Mouse (Mus musculus) brain, embryonic 14.5 days (tissue): Measurements from ENCODE around the gene Sf3b6. TPM values are rescaled to one million over a fixed set of nuclear protein-coding genes. Genes with fewer than 3 reads are reported as not detected.
"Not testable (repeated sequence)": the region's sequence is repeated elsewhere in the genome, so short reads cannot be mapped to it uniquely, and the experiment has no call there.

Experiments used
- DNase-seq: peaks from one replicate; pipeline ENCODE4 v3.0.0-alpha.2; 2011; ENCODE audit warnings: low read depth
- CTCF ChIP-seq: fragments of 200-500 bp; IDR thresholded peaks from 2 replicates; pipeline ENCODE4 v1.5.1; 2012; ENCODE audit warnings: inconsistent platforms, mild to moderate bottlenecking, moderate library complexity, borderline replicate concordance; ENCODE audit not compliant: insufficient read depth, insufficient read length; ENCODE audit errors: extremely low read depth
- POLR2A ChIP-seq: fragments of 200-500 bp; IDR thresholded peaks from 2 replicates; pipeline ENCODE4 v1.6.1; 2012; ENCODE audit warnings: mild to moderate bottlenecking, inconsistent platforms, borderline replicate concordance; ENCODE audit not compliant: poor library complexity, insufficient read depth, insufficient read length, severe bottlenecking; ENCODE audit errors: extremely low read depth
- polyA plus RNA-seq: library from polyadenylated mRNA; depleted of rRNA; stranded (reverse); fragments of >200 nt; gene quantifications from 2 replicates; pipeline ENCODE4 v1.2.3, GENCODE M21; 2012

The Sf3b6 gene
- polyA plus RNA-seq, 1 experiment = 161 TPM

DNA sequence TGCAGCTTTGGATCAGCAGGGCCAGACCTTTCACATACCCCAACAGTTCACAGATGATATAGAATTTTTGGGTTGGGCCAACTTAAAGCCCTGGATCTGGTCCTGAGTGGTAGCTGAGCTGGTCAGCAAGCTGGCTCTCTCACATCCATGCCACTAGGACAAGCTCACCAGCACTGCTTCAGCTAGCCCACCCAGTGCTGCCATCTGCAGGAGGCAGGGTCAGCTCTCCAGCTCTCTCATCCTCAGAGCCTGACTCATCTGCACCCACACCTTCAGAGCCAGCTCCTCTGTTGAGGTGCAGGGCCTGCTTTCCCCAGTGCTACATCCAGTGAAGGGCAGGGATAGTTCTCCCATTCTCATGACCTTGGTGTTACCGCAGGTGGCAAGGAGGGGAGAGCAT lies 23.6 kb upstream of the Sf3b6 start:
- peak; percentile 11 for DNase-seq
- TF ChIP-seq CTCF = peak; percentile 50
- no peak for TF ChIP-seq POLR2A

DNA sequence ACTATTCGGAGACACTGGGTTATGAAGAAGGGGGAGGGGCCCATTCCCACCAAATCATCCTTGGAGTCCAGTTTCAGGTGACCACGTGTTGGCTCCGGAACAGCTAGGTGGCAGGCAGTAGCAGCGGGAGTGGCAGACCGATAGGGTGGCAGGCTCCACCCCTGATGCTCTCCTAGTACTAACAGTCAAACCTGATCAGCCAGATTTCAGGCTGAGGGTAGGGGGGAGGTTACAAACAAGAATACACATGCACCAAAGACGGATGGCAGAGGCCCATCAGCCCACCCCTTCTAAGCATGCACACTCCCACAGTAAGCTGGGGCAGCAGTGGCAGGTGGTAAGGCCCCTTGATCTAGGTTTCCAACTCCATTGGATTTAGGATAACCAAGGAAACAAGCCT lies 19.9 kb upstream of the Sf3b6 start:
- not testable (repeated sequence) for DNase-seq

DNA sequence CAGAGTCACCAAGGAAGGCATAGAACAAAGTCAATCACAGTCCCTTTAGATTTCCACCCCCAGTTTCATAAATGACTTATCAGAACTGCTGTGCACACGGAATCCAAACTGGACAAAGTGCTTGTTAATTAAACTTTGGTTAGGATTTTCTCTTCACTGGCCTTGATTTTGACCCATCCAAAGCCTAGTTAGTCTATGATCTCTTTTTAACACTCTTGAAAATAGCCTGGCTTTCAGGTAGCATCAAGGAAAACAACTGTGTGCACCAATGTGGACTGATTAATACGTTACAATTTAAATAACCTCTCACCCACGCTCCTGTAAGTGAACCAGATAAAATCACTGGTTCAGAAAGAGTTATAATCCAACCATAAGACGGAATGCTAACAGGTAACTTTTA lies 6.3 kb upstream of the Sf3b6 start:
- TF ChIP-seq POLR2A (no peak), CTCF (no peak)

DNA sequence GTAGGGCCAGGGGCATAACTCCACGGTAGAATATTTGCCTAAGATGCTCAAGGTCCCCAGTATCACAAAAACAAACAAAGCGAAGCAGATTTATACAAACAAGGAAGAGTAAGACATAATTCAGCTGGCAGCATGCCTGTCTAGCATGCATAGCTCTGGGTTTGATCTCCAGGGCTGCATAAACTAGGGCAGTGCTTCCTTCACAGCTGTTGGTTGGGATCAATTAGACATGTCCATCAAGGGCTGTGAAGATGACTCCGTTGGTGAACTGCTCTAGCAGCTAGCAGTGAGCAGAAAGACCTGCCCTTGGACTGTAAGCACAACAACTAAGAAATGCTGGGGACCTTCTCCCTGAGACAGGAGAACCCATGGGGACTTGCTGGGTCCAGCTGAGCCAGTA lies 5.6 kb upstream of the Sf3b6 start:
- no peak for DNase-seq
- TF ChIP-seq POLR2A (no peak), CTCF (no peak)

More for the DNA sequence above, 6.3 kb upstream of the Sf3b6 start:
- DNase-seq = no peak

GRCm38 (mm10) chr12:4813636-4814035 lies 3.7 kb upstream of the Sf3b6 start:
- DNase-seq = no peak
- no peak for TF ChIP-seq CTCF
- TF ChIP-seq POLR2A = no peak

DNA sequence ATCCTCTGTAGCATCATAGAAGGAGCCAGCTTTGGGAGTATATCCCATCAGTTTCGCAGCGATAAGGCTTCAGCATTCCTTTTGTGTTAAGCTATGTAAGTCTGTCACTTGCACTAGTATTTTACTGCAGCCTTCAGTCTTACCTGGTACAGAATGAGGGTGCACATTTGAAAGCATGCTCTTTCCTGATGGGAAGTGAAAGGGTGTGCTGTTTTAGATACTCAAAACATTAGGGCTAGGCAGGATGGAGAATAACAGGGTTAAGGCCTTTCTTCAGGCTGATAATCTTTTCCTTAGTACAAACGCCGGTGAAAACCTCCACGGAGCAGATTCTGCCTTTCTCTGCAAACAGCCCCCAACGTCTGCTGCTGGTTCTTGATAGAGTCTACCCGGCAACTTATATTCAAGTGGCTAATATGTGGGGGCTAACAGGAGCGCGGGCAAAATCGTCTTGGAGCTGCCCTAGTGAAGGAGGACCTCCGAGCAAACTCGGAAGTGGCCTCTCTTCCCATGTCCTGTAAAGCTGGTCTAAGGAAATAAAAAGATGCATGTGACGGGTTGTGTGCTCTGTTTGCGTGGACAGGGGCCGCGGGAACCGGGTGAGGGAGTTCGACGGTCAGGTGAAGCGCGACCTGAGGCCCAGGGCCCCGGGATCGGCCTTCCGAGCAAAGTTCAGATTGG lies 524 bp upstream of the Sf3b6 start:
- no peak for DNase-seq
- TF ChIP-seq POLR2A (no peak), CTCF (no peak)

- DNase-seq = no peak
- TF ChIP-seq POLR2A = no peak
- TF ChIP-seq CTCF = no peak
These were observed 9.9 kb downstream of the Sf3b6 start for GRCm38 (mm10) chr12:4827256-4827655.

GRCm38 (mm10) chr12:4836959-4837358 lies 19.6 kb downstream of the Sf3b6 start:
- TF ChIP-seq POLR2A (no peak), CTCF (no peak)
- no peak for DNase-seq

DNA sequence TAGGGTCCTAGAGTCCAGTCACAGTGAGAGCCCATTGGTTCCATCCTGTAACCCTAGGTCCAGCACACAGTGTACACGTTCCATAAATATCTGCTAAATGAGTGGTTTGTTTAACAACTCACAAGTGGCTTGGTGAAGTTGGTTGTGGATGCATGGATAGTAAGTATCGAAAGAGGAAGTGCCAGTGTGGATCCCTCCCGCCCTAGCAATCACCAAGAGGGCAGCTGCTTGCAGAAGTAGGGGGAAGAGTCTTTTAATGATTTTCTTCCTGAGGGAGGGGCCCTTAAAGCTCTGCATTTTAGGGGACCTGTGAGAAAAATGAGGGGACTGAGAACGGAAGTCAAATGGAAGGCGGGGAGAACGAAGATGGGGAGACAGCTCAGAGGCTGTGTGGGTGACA lies 22.7 kb downstream of the Sf3b6 start:
- no peak for DNase-seq
- TF ChIP-seq CTCF = no peak
- no peak for TF ChIP-seq POLR2A

- peak; percentile 19 for DNase-seq
- TF ChIP-seq CTCF (no peak), POLR2A (no peak)
These were observed 23.4 kb downstream of the Sf3b6 start for GRCm38 (mm10) chr12:4840741-4841140.

DNA sequence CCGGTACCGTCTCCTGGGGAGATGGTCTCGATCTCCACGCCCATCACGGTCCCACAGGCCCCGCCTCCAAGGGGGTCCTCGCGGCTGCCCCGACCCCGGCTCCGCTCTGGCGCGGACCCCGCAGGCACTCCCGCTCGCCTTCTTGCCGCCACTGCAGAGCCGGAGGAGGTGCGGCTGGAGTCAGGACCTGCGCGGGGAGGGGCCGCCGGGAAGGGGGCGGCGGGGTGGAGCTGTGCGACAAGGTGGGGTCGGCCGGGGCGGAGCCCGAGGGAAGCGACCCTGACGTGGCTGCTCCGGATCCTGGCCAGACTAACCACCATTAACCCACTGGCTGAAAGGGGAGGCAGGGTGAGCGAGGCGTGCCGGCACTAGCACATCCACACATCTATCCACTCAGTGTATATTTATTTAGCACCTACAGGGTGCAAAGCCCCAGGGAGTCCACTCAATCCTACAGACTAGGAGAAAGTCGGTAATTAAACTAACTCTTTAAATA lies 24.1 kb downstream of the Sf3b6 start, which contains the start of gene Fkbp1b:
Fkbp1b (minus strand) TSS at position 200 of the 496 bp plus-strand sequence.
- TF ChIP-seq POLR2A (no peak), CTCF (no peak)
- DNase-seq = peak; percentile 64

- peak; percentile 2 for DNase-seq
- no peak for TF ChIP-seq CTCF
- TF ChIP-seq POLR2A = no peak
These were observed 25.1 kb downstream of the Sf3b6 start for GRCm38 (mm10) chr12:4842456-4842855.
